Mouse (Mus musculus) embryonic fibroblast, embryonic 13.5 days (primary cell): Measurements from ENCODE around the gene Smco1.

Experiments
- CTCF ChIP-seq: IDR thresholded peaks from 2 replicates; pipeline ENCODE4 v1.5.1; 2011; ENCODE audit warnings: mild to moderate bottlenecking, control low read depth, low read length, moderate library complexity, borderline replicate concordance; ENCODE audit not compliant: insufficient read depth
- POLR2A ChIP-seq: IDR thresholded peaks from 2 replicates; pipeline ENCODE4 v1.6.1; 2011; ENCODE audit warnings: low read depth, mild to moderate bottlenecking, control low read depth, low read length, moderate library complexity

DNA sequence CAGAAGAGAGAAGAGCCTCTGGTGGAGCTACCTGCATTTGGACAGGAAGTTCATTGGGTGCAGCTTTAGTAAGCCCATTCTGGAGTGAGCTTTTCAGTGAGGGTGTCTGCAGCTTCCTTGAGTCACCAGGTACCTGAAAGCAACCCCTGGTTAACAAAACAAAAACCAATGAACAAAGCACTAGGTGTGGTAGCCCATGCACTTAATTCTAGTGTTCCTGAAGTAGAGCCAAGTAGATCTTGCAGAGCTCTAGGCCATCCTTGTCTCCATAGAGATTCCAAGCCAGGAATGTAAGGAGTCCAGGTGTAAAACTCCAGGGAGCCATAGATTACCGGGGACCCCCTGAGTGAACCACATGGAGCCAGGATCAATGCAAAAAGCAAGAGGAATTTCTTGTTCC, 31.8 kb downstream of the Smco1 start:
- TF ChIP-seq POLR2A (no peak), CTCF (no peak)
